Mouse (Mus musculus): ENCODE data around the gene Csrnp2. TPM values are rescaled to one million over a fixed set of nuclear protein-coding genes. Genes with fewer than 3 reads are reported as not detected.

Csrnp2 gene
- total and polyA plus RNA-seq, 3 experiments, result 2.3 to 3.5 (median 2.3) TPM

GRCm38 (mm10) chr15:100451245-100451644, 44.0 kb downstream of the Csrnp2 start:
- H3K9ac ChIP-seq (ENCODE audit: insufficient read depth, low read depth), result no peak overlapping the region
- H3K4me2 ChIP-seq (ENCODE audit: insufficient read depth, low read depth, poor library complexity, severe bottlenecking), result no peak overlapping the region
- DNase-seq (ENCODE audit: extremely low read depth), result no peak
- no peaks in the 10 kb centered on the region for H3K36me3 ChIP-seq (replicated peaks in 1 of 2; ENCODE audit: control insufficient read depth in 1 of 2, insufficient read depth in 1 of 2, low read length in 1 of 2)
- peaks cover 2 to 17% of the 10 kb centered on the region in 2 experiments; a peak in 3 of 4 replicates for H3K4me1 ChIP-seq (ENCODE audit: control insufficient read depth in 1 of 2, insufficient read depth in 2 of 2)
- in situ Hi-C loops (cut with MboI; ENCODE audit: low pct_ligation_motif_present, low pct_unique_long_range_greater_than_20kb, low sequenced_read_pairs) (loop anchor here (5.0 kb wide), 1 partner anchor 69 kb away; no protein-coding TSS in a partner anchor), dilution Hi-C loops (cut with MboI; ENCODE audit: extremely low pct_ligation_motif_present, extremely low pct_unique_long_range_greater_than_20kb, low sequenced_read_pairs) (no loop called here)
- no peak for TF ChIP-seq NELFE (IDR thresholded peaks at IDR 0.05; ENCODE audit: low read depth, low read length)
- TF ChIP-seq POLR2AphosphoS2 (IDR thresholded peaks at IDR 0.05; ENCODE audit: low read depth, low read length), result no peak
- TF ChIP-seq ETS1 (conservative IDR thresholded peaks at IDR 0.05; ENCODE audit: low read depth, low read length), result no peak
- TF ChIP-seq IRF4 (IDR thresholded peaks at IDR 0.05; ENCODE audit: low read depth, low read length), result no peak
- TF ChIP-seq CHD1 (IDR thresholded peaks at IDR 0.05; ENCODE audit: low read depth, low read length), result no peak
- TF ChIP-seq NRF1 (IDR thresholded peaks at IDR 0.05; ENCODE audit: low read depth, low read length), result no peak
- TF ChIP-seq CHD2 (IDR thresholded peaks at IDR 0.05; ENCODE audit: low read length), result no peak
- no peak for TF ChIP-seq BHLHE40 (IDR thresholded peaks at IDR 0.05; ENCODE audit: low read depth, low read length)
- TF ChIP-seq E2F4 (IDR thresholded peaks at IDR 0.05; ENCODE audit: insufficient replicate concordance, low read depth, low read length), result no peak
- no peak for TF ChIP-seq SIN3A (IDR thresholded peaks at IDR 0.05; ENCODE audit: low read length)
- TF ChIP-seq ZMIZ1 (IDR thresholded peaks at IDR 0.05; ENCODE audit: low read depth, low read length), result no peak
- TF ChIP-seq UBTF (IDR thresholded peaks at IDR 0.05; ENCODE audit: low read depth, low read length), result no peak
- TF ChIP-seq JUND (conservative IDR thresholded peaks at IDR 0.05; ENCODE audit: low read depth, low read length), result no peak
- no peak for TF ChIP-seq ZNF384 (IDR thresholded peaks at IDR 0.05; ENCODE audit: low read depth, low read length)
- peaks cover 3% of the 10 kb centered on the region for H3K9me3 ChIP-seq (replicated peaks; ENCODE audit: low read length)
- H3K27ac ChIP-seq (ENCODE audit: insufficient read depth, low read depth), result no peak overlapping the region
- no peaks in the 10 kb centered on the region for H3K27me3 ChIP-seq (replicated peaks)
- H3K79me2 ChIP-seq (replicated peaks; ENCODE audit: control insufficient read depth, extremely low read depth, insufficient read depth, poor library complexity, severe bottlenecking), result no peaks in the 10 kb centered on the region
- no peak overlapping the region for H3K4me3 ChIP-seq (replicated peaks in 1 of 3; ENCODE audit: low read depth in 2 of 3, low read length in 2 of 3, poor library complexity in 1 of 3)

- in situ Hi-C loops (cut with MboI; ENCODE audit: low pct_ligation_motif_present, low pct_unique_long_range_greater_than_20kb, low sequenced_read_pairs) (no loop called here), dilution Hi-C loops (cut with MboI; ENCODE audit: extremely low pct_ligation_motif_present, extremely low pct_unique_long_range_greater_than_20kb, low sequenced_read_pairs) (no loop called here)
- Histone ChIP-seq H3K9me3 (replicated peaks; ENCODE audit: low read length) (peaks cover 3% of the 10 kb centered on the region), H3K4me1 (ENCODE audit: control insufficient read depth in 1 of 2, insufficient read depth in 2 of 2) (peaks cover 2 to 17% of the 10 kb centered on the region in 2 experiments; a peak in 3 of 4 replicates), H3K27me3 (replicated peaks) (no peaks in the 10 kb centered on the region), H3K27ac (ENCODE audit: insufficient read depth, low read depth) (no peak overlapping the region), H3K9ac (ENCODE audit: insufficient read depth, low read depth) (no peak overlapping the region), H3K79me2 (replicated peaks; ENCODE audit: control insufficient read depth, extremely low read depth, insufficient read depth, poor library complexity, severe bottlenecking) (no peaks in the 10 kb centered on the region), H3K36me3 (replicated peaks in 1 of 2; ENCODE audit: control insufficient read depth in 1 of 2, insufficient read depth in 1 of 2, low read length in 1 of 2) (no peaks in the 10 kb centered on the region), H3K4me2 (ENCODE audit: insufficient read depth, low read depth, poor library complexity, severe bottlenecking) (no peak overlapping the region), H3K4me3 (replicated peaks in 1 of 3; ENCODE audit: low read depth in 2 of 3, low read length in 2 of 3, poor library complexity in 1 of 3) (no peak overlapping the region)
- DNase-seq (ENCODE audit: extremely low read depth), result no peak
- no peak for TF ChIP-seq MAFK (IDR thresholded peaks at IDR 0.05; ENCODE audit: insufficient replicate concordance, low read length)
- TF ChIP-seq JUN (IDR thresholded peaks at IDR 0.05; ENCODE audit: insufficient read depth, low read depth, low read length), result no peak
- no peak for TF ChIP-seq JUND (conservative IDR thresholded peaks at IDR 0.05; ENCODE audit: low read depth, low read length)
- TF ChIP-seq MYC (IDR thresholded peaks at IDR 0.05; ENCODE audit: low read depth, low read length), result no peak
- TF ChIP-seq HCFC1 (IDR thresholded peaks at IDR 0.05; ENCODE audit: low read depth, low read length), result no peak
- no peak for TF ChIP-seq USF1 (IDR thresholded peaks at IDR 0.05; ENCODE audit: low read depth, low read length)
- TF ChIP-seq ZC3H11A (IDR thresholded peaks at IDR 0.05; ENCODE audit: low read depth, low read length), result no peak
- TF ChIP-seq CHD2 (IDR thresholded peaks at IDR 0.05; ENCODE audit: low read length), result no peak
- TF ChIP-seq ZMIZ1 (IDR thresholded peaks at IDR 0.05; ENCODE audit: low read depth, low read length), result no peak
- no peak for TF ChIP-seq IRF4 (IDR thresholded peaks at IDR 0.05; ENCODE audit: low read depth, low read length)
- TF ChIP-seq ZKSCAN1 (IDR thresholded peaks at IDR 0.05; ENCODE audit: borderline replicate concordance, low read depth, low read length), result no peak
- no peak for TF ChIP-seq GABPA (IDR thresholded peaks at IDR 0.05; ENCODE audit: insufficient replicate concordance, low read depth, low read length)
- no peak for TF ChIP-seq MAX (IDR thresholded peaks at IDR 0.05; ENCODE audit: low read length)
- no peak for TF ChIP-seq NRF1 (IDR thresholded peaks at IDR 0.05; ENCODE audit: low read depth, low read length)
These were observed 45.8 kb downstream of the Csrnp2 start for GRCm38 (mm10) chr15:100449495-100449894.

Data from CH12.LX (cell line).